Mouse (Mus musculus) kidney, postnatal 36 days (tissue): Measurements from ENCODE around the gene Vkorc1l1.
A peak's percentile ranks its signal among the peaks of the same experiment; 100 is the strongest.

ENCODE experiments used
- DNase-seq, 2 experiments: peaks; one replicate each; pipeline ENCODE4 v3.0.0; 2021 to 2022; ENCODE audit warnings: mixed read lengths in 2 of 2

Gene Vkorc1l1

DNA sequence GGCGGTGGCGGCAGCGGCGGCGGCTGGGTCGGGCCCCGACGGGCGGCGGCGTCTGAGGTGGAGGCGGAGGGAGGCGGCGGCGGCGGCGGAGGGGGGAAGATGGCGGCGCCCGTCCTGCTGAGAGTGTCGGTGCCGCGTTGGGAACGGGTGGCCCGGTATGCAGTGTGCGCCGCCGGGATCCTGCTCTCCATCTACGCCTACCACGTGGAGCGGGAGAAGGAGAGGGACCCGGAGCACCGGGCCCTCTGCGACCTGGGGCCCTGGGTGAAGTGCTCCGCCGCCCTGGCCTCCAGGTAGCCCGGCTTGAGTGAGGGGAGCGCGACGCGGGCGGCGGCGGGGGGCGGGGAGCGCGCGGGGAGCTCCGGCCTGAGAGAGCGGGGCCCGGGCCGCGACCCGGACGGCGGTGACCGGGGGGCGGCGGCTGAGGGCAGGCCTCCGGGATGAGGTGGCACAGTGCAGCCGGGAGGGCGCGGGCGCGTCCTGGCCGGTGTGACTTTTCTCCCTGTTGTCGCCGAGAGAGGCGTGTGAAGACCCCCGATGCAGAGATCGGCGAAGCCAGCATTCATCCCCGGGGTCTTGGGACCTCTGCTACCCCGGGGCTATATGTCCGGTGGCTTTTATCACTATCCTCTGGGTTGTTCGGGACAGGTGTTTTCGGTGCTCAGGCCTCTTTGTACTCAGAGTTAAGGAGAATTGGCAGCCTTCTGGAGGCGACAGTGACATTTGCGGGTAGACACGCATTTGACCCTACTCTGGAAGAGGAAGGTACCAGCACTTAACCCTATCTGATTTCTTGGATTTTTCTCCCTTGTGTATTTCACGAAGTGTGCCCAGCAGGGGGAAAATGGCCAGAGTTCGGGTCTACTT, 536 bp downstream of the Vkorc1l1 start:
- peak; percentile 12 to 53 for DNase-seq

DNA sequence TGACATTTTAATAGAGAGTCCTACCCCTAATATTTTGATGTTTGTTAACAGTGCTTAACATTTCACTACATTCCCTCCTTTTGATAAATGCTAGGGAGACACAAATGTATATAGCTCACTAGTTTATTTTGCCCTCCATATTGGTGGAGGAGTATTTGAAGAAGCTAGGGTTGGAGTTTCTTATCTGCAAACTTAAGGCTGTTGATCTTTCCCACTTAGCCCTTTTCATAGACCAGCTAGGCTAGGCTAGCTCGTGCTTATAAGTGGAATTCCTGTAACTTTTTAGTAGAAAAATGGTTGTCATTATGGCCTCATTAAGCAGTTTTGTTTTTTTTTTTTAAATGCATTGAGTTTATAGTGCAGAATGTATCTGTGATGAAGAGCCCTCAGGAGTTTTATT, 1.6 kb downstream of the Vkorc1l1 start:
- DNase-seq, result no peak

DNA sequence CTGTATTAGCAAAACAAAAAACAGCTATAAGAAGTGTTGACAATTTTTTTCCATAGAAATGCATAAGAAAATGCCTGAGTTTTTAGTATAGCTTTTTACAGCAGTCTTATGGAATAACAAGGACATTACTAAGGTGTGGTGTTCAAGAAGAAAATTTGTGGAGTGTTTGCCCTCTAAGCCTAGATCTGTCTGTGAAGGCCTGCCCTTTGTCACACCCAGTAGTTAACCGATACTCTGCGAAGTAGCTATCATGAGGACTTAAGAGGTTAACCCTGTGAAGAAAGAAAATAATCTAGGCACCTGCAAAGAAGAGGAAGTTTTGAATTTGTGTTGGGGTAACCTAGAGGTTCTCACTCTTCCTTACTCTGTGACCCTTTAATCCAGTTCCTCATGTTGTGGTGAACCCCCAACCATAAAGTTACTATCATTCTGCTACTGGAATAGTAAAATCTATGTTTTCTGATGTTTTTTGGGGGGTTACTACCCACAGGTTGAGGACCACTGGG, 5.8 kb downstream of the Vkorc1l1 start:
- no peak for DNase-seq

DNA sequence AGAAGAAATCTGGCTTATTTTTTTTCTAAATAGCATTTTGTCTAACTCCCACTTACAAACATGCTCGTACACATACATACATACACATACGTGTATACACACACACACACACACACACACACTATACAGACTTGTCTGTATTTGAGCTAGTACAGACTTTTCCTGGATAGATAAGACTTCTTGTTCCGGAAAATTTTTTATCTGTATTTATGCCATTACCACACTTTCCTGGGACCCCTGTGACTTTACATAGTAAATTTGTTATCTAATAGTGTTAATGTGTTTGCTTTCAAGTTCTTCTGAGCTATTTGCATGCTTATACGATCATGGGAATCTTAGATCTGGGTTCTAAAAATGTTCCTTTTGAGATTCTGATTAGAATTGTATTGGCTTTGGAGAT, 10.4 kb downstream of the Vkorc1l1 start:
- no peak for DNase-seq

DNA sequence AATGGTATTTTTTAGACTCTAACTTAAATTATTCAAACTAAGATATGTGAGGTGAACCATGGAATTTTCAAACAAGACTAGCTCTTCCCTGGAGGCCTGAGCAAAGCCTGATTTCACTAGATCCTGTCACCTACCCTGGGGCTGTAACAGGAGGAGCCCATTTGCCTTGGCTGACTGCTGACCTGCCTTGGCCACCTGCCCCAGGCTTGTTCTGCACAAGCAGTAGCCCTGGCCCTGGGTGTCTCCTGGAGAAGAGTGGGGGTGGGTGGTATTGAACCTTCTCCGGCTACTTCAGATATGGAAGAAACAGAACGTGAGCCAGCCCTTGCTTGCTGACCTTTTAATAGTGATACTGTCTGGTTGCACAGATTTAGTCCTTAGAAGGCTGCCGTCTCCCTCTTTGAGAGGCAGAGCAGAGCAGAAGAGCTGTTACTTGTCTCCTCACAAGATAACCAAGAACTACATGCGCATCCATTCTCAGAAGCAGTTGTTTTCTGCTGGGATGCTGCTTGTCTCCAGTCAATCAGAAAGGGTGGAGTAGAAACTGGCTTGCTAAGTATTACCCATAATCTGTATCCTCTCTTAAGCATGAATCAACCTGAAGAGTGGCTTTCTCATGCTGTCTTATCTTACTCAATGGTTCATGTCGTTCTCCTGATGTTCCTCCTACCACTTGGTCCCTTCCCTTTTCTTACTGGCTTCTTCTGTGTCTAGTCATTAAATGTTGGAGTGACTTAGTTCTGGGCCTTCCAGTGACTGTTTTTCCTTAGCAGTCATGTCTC, 12.9 kb downstream of the Vkorc1l1 start:
- peak; percentile 8 to 54 for DNase-seq

DNA sequence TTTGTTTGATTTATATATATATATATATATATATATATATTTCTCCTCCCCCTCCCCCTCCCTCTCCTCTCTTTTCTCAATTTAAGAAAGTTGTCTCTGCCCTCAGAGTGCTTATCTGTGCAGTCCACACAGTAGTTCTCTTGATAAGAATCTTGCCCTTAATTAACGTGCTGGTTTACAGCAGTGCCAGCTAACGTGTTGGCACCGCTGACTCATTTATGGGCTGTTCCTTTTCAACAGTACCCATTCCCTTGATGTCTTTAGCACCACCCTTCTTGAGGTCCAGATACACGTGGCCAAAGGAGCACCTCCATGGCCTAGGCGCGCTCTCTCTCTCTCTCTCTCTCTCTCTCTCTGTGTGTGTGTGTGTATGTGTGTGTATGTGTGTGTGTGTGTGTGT, 14.0 kb downstream of the Vkorc1l1 start:
- no peak for DNase-seq

DNA sequence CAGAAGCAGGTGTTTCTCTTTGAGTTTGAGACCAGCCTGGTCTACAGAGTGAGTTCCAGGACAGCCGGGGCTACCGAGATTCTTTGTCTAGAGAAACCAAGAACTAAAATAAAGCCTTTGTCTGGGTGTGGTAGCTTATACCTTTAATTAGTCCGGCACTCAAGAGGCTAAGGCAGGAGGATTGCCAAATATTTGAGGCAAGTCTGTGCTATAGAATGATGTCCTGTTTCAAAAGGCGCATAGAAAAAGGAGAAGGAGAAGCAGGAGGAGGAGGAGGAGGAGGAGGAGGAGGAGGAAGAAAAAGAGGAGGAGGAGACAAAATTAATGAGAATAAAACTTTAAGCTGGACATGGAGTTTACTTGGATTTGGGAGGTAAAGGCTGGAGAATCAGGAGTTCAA, 21.5 kb downstream of the Vkorc1l1 start:
- DNase-seq, result no peak

DNA sequence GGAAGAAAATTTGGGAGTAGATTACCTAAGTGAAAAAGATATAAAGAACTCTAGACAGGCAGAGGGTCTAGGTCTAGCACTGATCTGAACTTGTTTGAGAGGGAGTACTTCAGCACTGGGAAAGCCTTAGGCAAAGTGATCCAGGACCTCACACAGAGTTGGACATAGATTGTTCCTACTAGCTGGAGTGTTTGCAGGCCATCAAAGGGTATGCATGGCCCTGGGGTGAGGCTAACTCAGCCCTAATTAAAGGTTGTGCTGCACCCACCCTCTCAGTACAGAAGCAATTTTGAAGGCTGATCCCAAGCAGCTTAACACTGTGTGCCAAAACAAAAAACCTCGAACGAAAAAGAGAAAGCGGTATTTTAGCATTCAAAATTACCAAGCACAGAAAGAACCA, 24.7 kb downstream of the Vkorc1l1 start:
- DNase-seq, result no peak

DNA sequence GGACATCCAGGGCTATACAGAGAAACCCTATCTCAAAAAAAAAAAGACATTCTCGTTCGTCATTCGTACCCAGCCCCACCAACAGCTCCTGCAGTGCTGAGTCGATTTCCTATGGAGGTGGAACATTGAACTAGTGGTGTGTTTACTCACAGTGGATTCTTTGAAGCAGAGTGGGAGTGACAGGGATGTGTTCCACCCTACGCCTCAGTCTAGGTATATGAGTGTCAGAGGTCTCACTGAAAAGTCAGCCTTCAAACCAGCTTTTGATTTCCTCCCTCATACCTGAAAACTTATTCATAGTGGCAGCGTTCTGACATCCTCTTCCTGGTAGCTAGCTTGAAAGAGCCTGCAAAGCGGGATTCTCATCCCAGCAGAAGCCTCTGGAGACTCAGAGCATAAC, 26.6 kb downstream of the Vkorc1l1 start:
- DNase-seq, result no peak

DNA sequence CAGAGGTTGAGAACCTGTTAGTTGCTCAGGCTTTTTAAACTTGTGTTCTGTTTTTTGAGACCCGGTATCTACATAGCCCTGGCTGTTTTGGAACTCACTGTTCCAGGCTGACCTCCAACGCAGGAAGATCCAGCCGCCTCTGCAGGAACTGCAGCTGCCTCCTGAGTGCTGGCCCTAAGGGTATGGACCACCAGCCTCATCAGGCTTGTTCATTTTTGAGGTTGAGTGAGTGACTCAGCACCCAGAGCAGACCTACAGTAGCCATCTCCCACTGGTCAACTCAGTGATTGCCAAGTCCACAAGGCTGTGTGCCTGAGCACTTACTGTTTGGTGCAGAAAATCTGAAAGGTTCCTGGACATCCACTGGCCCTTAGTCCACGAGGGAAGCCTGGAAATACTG, 29.7 kb downstream of the Vkorc1l1 start:
- no peak for DNase-seq

DNA sequence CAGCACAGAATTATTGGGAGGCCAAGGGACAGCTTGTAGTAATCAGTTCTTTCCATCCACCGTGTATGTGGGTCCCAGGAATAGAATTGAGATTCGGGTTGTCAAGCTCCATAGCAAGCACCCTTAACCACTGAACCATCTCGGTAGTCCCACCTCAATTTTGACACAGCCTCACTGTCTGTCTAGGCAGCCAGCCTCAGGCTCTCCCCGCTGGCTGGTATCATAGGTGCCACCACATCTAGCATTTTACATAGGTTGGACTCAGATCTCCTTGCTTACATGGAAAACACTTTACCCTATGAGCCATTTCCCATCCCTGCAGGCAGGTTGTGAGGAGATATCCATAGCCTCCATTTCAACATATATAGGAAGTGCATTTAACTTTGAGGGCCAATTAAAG, 32.6 kb downstream of the Vkorc1l1 start:
- DNase-seq, result no peak

DNA sequence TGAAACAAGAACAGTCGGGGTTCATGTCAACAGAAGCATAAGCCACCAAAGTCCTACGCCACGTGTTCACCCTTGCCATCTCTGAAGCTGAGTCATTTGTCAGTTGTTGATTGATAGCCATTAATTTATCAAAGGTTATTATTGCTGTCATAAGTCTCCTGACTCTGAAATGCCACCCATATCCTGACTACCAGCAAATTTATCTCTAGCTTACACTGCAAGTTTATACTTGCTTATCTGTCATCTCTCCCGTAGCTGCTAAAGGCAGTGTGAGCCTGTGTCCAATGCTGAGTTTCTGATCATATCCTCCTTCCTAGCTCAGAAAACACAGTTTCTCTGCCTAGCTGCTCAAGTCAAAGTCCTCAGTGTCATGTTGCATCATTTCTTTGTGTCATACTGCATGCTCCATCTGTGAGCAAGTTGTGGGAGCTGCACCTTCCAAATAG, 33.1 kb downstream of the Vkorc1l1 start:
- DNase-seq, result no peak

DNA sequence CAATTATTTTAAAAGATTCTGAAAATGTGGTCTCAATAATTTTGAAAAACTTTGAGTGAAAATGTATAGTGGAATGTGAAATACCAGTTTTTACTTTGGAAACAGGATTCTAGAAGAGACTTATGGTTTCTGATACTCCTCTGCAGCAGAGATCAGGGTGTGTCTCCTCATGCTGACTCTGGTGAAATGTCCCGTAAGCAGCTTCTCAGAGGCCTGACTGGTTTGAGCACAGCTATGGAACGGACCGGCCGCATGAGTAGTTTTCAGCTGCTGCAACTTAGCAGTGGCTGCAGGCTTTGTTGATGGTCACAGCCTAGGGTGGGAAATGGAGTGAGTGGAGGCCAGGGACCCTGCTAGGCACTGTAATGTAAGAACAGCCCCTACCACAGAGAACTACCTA, 36.0 kb downstream of the Vkorc1l1 start:
- no peak for DNase-seq

DNA sequence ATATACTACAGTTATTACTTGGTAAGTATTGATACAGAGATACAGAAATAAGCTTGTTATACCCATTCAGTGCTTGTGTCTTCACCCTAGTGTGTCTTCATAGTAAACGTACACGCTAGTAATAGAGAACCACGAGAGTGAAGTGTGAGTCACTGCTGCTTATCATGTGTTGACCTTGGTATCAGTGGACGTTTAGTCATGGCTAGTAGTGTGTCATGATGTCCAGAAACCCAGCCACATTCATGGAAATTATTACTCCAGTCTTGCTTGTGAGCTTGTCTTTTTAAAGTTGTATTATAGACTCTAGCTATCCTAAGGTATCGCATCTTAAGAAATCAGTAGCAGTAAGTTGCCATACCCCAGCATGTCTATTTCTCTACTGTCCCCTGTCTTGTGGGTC, 36.8 kb downstream of the Vkorc1l1 start:
- no peak for DNase-seq

DNA sequence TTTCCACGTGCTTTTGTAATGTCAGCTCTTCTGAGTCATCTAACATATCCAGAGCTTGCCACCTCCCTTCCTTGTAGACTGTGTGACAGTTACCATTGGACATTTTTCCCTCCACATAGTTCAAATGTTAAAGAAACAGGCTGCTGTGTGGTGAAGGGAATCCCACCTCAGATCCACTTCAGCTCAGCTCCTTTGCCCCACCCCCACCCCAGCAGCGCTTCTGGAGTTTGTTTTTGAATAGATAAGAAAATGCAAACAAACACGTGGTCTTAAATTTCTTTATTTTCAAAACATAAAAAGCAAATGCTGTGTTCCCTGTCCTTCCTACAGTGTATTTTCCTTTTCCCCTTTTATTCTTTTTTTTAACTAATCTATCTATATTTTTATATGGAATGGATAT, 38.4 kb downstream of the Vkorc1l1 start:
- DNase-seq, result no peak

DNA sequence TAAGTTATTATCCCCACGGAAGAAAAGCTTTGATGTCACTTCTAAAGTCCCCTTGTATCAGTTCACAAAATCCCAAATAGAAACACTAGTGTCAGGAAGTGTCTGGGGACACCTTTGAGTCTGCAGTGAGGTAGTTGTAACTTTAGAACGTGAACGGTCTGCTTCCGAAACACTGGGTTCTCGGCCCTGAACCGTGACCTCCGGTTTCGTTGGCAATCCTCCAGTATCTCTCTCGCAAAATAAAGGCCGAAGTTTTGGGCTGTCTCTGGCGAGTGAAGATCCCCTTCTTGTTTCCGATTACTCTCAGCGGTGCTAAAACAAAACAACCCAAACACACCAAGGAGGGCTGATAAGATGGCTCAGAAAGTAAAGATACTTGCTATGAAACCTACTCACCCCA, 47.6 kb downstream of the Vkorc1l1 start:
- peak; percentile 24 to 54 for DNase-seq

DNA sequence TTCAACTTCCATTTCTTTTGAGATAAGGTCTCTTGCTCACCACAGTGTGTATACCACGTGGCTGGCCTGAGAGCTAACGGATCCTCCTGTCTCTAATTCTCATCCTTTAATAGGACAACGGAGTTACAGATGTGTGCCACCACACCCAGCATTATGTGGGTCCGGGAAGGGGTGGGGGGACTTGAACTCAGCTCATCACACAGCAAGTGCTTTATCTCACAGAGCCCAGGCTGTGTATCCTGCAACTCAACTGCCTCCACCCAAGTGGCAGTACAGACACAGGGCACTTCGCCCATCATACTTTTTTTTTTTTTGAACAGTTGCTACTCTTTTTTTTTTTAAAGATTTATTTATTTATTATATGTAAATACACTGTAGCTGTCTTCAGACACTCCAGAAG, 50.1 kb downstream of the Vkorc1l1 start:
- no peak for DNase-seq

DNA sequence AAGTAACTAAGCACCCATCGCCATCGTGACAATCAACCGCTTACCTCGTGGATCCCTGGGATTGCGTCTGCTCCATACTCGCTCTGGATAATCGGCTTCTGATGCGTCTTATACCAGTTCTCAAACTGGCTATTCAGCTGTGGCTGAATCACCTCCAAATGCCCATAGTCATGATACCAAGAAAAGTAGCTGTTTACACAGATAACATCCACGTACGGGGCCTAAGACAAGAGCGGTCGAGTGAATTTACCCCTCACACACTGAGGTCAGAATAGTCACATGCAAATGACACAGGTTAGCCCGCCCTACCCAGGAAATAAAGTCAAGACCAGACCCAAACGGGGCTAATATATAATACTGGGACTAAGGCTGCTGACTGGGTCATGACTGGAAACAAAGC, 51.6 kb downstream of the Vkorc1l1 start:
- DNase-seq, result no peak

DNA sequence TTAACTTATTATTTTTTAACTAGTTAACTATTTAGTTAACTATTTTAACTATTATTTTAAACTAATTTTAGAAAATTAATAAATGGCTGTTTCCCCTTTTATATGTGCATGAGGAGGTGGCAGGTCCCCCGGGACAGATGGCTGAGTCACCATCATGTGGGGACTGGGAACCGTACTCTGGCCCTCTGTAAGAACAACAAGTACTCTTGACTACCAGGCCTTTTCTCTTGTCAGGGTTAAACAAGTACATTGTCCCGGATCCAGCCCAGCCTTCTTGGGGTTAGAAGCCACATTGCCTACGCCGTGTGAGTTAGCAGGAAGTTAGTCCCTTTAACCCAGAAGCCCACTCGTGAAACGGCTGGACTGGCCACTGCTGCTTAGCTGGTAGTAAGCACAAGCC, 53.2 kb downstream of the Vkorc1l1 start:
- DNase-seq, result no peak

DNA sequence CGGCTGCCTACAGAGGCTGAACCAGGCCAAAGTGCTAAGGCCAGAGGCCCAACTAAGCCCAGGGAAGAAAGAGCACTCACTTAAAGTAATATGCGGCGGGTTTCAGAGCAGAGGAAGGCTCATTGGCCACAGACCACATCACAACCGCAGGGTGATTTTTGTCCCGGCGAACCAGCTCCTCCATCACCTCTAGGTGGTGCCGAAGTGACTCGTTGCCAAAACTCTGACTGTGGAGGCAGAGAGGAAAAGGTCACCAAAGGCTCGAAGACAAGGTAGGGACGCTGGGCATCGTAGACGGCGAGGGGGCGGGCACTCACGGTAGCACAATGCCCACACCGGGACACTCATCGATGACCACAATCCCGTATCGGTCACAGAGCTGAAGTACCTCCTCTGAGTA, 55.9 kb downstream of the Vkorc1l1 start:
- DNase-seq, result no peak

DNA sequence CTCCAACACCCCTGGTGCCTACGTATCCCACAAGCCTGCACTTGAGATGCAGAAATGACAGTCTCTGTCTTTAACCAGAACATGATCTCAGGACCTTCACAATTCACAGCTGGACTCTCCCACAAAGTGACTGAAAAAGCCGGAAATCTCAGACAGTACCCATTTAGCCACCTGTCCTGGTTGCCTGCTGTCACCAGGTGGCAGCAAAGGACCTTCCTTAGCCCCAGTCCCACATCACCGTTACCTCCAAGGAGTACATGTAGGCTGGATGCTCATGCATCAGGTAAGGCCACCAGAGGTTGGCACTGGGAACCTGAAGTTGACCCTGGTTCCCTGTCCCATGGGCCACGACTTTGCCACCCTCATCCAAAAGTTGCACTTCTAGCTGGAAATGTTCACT, 57.3 kb downstream of the Vkorc1l1 start:
- peak; percentile 67 to 80 for DNase-seq

DNA sequence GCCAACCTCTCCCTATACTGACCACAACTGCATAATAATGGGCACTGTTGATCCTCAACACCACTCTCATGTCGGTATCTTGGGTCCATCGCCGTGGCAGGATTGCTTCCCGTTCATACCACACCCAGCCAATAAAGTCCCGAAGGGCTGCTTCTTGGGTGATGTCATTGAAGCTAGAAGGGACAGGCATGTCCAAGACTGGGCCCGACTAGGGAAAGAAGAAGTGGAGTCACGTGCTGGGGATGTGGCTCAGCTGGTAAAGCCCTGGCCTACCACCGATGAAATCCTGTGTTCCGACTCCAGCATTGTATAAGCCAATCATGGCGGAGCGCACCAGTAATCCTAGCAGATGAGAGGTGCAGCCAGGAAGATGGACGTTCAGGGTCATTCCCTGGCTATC, 59.0 kb downstream of the Vkorc1l1 start:
- no peak for DNase-seq

DNA sequence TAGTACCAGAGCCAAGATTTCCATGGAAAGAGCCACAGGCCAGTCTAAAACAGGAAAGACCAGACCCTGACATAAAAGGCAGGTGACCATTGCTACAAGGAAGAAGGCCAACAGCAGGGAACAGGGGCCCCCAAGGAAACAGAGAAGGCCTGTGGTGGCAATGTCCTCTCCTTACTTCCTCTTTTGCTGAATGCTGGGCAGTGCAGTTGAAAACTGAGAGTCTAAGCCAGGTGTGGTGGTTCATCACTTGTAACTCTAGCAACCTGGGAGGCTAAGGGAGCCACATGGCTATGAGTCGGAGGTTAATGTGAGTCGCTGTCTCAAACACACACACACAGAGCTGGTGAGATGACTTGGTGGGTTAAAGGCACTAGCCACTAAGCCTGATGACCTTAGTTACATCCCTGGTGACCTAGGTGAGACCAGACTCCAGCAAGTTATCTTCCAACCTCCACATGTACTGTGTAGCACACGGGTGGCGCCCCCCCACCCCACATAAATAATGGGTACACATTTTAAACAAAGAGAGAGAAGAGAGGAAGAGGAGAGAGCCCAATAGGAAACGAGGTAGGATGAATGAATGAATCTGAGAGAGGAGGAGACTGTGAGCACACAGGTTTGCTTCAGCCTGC, 59.7 kb downstream of the Vkorc1l1 start:
- no peak for DNase-seq
